Mouse (Mus musculus) MEL-GATA-1-ER (cell line): ENCODE measurements at regions not wholly inside any gene's neighbourhood (a gene's known extent, or its start where the extent isn't known, plus 50 kb on each side); places are given as distances from the start of the nearest gene placed in this dataset.

Experiments used
- DNase-seq: peaks from one replicate; pipeline ENCODE4 v3.0.0-alpha.2; 2012; ENCODE audit warnings: low read depth; ENCODE audit errors: extremely low read depth

DNA sequence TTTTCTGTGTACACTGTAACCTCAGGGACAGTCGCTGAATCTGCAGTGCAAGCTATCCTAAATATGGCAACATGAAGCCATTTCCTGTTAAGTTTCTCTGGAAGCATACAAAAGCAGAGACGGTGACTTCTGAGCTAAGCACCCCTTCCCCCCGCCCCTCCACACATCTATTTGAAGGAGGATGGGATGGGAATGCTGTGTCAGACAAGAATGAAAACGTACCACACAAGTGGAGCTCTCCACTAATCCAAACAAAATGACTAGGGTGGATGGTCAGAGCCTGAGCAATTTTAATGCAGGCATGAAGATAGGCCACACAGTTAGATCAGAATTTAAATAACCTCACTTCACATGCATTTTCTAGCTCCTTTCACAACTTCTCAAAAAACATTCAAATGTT, 936.6 kb downstream of the Gsdmc2 start:
- no peak for DNase-seq

DNA sequence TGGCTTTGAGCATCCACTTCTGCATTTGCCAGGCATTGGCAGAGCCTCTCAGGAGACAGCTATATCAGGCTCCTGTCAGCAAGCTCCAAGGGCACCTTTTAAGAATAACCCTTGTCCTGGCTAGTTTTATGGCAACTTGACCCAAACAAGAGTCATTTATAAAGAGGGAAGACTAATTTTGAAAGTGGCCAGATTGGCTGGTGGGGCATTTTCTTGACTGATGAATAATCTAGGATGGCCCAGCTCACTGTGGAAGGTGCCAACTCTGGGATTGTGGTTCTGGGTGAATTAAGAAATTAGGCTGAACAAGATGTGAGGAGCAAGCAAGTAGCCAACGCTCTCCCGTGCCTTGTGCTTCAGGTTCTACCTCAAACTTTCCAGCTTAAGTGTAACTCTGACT, 937.8 kb downstream of the Gsdmc2 start:
- DNase-seq, result no peak

DNA sequence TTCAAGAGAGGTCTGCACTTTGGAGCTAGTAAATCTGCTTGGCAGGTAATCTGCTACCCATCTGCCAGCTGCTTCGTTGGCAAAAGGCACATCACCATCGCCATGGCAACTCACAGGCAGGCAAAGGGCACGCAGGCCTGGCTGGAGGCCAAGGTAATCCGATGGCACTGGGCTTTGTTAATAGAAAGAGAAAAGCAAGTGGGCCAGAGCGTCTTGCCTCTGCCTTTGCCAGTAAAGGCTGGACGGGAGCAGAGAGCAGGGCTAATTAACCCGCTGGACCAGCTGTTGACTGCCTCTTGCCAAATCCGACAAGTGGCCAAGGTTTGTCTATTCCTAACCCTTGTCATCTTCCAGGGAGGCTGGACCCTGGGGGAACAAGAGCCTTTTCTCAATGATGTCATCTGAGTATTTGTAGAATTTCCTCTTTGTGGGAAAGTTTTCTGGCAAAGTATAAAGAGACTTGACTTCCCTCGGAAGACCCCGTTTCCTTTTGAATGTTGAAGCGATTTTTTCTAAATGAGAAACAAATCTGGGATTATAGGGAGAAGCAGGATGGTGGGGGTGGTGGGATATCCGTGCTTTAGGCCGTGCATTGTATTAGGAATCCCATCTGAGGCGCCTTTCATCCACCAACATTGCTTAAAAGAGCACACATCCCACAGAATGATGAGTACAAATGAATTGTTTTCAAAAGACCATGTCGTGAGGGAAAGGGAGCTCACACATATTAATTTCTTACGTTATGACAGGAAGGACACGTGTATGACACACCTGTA, 941.7 kb downstream of the Gsdmc2 start:
- DNase-seq, result no peak

DNA sequence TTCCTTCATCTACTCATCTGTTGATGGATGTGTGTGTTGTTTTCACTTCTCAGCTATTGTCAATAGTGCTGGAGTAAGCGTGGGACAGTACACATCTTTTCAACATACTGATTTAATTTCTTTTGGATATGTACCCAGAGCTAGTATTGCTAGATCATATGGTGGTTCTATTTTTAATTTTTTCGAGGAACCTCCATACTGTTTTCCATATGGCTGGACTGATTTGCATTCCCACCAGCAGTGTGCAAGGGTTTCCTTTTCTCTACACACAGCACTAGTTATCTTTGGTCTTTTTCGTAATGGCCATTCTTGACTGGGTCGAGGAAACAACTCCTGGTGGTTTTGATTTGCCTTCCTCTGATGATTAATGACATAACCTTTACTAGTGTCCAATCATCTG, 943.0 kb downstream of the Gsdmc2 start:
- DNase-seq, result no peak

DNA sequence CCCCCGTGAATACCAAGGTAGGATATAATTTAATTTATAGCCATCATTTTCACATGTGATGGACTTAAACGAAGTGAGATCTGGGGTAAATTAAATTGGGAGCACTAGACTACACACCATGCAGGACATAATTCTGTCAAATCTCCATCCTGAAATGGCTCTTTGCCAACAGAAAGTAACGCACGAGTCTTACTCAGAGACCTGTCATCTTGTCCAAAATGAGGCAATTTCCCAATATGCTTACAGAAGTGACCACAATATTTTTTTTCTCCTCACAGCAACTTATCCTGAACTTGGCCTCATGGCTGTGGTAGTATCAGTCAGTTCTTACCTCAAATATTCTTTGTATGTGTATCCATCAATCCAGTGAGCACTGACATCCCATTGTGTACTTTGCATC, 955.2 kb downstream of the Gsdmc2 start:
- DNase-seq, result no peak

DNA sequence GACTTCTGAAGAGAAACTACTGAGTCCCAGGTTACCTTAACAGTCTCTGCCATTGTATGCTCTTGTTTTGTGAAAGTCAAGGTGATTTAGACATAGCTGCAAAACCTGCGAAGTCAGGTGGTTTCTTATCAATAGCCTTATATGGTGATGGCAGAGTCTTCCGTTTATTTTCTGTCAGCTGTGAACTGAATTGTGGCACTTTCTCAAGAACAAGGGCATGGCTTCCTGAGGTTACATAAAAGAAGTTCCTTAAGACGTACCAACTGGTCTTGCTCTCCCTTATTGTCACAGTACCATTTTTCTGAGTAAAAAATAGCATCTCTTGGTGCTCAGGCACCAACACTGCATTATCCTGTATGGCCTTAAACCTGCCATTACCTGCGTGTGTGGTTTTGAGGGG, 959.6 kb downstream of the Gsdmc2 start:
- DNase-seq, result no peak

DNA sequence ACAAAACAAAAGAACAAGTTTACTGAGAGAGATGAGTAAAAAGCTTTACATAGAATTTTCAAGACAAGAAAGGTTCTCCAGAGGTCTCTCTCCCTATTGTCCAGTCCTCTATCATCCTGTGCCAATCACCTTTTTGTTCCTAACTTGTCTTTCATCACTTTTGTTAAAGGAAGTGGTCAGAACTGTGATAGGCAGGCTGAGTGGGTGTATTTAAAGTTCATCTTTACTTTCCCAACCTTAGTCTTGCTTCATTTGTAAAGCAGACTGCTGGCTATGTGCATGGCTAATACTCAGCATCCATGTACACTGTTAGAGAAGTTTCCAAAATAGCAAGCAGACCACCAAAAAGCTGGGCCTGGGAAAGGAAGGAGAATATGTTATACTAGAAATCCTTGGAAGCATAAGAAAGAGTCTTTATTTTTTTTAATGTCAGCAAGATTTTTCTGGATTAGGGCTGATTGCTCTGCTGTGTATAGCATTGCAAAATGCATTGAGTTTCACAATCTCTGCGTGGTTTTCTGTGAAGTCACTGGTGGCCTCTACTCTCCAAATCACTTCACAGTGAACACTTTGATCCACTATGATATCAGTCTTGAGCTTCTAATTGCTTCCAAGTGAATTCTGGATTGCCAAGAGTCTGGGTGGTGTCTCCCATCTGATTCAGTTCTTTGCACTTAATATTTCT, 973.8 kb downstream of the Gsdmc2 start:
- no peak for DNase-seq

DNA sequence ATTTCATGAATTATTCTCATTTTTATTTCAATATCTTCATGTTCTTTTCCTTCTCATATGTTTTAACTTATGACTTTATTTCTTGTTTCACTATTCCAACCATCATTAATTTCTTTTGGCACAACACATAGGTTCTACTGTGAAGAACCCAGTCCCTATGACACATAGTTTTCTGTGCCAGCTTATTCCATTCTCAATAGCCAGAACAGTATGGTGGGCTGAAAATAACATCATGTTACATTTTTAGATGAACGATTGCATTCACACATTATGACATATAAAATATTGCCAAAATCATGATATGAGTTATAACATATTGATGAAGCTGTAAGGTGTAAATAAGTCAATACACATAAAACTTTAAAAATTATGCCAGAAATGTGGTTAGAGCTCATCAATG, 982.4 kb downstream of the Gsdmc2 start:
- DNase-seq, result no peak

DNA sequence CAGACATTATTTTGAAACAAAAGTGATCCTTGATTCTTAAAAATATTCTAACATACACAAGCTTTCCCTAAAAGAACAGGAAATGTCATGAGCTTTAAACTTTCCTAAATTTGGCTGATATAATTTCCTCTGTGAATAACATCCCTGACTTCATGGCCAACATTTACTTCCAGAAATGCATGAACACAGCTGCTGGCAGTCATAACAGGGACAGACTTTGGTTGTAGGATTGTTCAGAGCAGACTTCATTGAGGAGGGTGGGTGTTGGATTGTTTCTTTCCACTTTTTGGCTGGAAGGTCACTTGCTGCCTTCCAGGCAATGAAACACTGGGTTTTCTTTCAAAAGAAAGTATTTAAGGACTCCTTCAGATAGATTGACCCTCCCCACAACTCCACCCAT, 983.6 kb downstream of the Gsdmc2 start:
- DNase-seq, result no peak

DNA sequence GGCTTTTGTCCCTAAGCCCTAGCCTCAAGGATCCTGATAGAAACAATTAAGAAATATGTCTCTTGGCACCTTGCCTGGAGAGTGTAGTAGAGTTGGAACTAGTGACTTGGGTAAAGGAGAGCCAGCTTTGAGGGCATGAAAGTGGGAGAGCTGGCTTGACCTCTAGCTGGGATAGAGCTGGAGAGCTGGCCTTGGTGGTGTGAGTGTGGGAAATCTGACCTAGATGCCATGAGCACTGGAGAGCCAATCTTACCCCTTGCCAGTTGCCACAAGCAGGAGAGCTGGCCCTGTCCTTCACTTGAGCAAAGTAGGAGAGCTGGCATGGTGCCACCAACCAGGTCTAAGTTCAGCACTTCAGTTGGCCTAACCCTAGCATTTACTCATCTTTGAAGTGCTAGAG, 995.7 kb downstream of the Gsdmc2 start:
- DNase-seq, result no peak

DNA sequence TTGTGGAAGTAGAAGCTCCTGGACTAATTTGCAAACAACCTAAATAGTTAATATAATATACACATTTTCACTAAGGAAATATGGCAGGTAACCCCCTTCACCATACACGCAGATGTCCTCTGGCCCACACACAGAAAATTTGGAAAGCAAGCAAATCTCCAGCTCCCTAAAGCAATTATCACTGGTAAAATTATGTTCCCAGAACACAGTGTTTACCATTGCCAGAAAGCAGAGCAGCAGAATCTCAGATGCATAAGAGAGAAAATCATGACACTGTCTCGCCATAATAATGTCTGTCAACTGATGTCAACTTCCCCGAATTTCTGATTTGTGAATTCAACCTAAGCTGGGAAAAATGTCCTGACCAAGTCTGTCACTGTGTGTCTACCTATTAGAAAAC, 999.1 kb downstream of the Gsdmc2 start:
- DNase-seq, result no peak

DNA sequence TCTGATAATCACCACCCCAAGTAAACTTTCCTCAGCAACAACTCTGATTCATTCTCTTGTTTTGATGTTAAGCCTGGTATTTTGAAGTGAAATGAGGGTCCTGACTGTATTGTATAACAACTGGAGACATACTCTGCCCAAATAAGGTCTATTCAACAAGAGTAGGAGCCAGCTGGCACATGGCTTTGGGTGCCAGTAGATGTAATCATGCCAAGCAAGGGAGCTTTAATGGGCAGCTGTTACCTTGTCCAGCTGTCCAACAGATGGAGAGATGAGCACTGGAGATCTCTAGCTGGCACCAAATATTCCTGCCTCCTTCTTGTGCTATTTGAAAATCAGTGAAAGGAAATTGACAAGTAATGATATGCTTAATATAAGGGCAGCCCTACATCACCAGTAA, 1019.4 kb downstream of the Gsdmc2 start:
- no peak for DNase-seq

DNA sequence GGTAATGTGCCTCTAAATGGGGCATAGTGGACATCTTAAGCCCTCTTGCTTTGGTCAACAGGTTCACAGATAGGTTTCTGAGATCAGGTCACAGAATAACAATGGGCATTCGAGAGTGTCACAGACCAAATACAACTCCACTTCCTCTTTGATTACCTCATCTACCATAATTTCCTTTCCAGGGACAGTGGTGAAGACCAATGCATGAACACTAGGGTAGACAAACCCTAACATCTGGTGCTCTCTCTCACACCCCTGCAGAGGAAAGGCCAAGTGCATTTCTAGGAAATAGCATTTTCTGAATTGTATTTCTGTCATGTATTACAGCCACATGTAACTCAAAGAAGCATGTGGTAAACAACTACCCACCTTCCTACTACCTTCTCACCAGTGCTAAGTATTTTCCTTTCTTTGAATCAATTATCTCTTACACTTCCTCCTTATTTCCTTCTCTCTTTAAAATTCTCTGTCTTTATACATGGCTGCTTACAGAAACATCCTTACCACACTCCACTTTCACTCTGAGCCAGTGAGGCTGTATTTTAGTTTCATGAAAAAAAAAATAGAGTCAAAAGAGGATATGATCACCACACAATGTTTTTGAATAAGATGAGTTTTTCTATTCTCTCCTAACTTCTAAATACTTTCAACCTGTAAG, 1021.0 kb downstream of the Gsdmc2 start:
- no peak for DNase-seq

DNA sequence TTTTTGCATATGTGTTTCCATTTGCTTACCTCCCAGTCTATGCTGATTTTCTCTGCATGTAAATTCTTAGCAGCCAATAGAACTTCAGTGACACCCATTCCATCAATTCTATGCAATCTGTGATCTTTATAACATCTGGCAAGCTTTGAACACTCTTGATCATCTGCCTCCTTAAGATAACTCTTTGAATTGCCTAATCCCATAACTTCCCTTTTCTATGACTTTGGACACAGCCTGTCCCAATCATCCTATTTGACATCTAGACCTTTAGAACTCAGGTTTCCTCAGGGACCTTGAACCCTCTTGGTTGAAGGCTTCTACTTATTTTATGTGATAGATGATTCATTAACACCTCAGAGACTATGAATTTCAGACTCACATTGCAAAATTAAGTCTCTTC, 1022.7 kb downstream of the Gsdmc2 start:
- DNase-seq, result no peak

DNA sequence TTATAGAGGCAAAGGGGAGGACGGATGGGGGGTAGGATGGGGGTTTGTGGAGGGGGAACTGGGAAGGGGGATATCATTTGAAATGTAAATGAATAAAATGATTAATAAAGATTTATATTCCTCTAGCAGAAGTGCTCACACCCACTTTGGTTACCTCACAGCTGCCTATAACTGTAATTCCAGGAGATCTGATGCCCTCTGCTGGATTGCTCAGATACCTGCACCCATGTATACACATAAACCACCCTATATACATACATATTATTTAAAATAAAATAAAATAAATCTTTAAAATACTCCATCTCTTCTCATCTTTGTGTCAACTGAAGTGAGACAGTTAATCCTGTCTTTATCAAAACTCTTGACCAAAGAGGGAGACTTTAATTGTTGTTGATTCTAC, 1031.9 kb downstream of the Gsdmc2 start:
- peak; percentile 54 for DNase-seq

DNA sequence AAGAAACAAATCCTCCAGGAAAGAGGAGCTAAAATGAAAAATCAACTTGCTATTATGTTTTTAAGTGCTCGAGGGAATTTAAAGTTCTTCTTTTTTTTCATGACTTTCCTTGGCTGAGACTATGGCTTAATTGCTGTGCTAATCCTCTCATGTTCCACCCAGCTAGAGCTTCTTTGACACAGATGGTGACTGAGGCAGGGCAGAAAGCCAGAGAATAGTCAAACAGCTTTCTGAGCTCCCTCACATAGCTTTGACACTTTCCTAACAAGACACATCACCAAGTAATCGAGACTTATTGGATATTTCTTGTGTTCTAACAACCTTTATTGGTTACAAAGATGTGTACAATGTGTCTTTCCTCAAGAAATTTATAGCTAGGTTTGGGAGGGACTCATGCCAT, 1033.0 kb downstream of the Gsdmc2 start:
- no peak for DNase-seq

DNA sequence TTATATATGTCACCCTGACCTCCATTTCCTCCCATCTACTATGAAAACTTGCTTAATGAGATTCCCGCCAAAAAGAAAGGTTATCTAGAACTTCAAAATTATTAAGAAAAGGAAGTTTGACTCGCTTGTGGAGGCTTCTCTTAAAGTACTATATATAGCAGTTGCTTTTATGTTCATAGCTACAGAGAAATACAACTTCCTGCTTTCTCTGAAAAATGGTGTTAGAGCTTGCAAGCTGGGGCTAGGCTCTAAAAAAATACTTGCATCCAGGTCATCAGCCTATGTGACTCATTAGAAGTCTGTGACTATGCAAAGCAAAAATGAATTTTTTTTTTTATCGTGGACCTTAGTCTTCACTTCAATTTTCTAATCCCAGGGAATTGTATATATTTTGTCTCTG, 1035.7 kb downstream of the Gsdmc2 start:
- peak; percentile 65 for DNase-seq

DNA sequence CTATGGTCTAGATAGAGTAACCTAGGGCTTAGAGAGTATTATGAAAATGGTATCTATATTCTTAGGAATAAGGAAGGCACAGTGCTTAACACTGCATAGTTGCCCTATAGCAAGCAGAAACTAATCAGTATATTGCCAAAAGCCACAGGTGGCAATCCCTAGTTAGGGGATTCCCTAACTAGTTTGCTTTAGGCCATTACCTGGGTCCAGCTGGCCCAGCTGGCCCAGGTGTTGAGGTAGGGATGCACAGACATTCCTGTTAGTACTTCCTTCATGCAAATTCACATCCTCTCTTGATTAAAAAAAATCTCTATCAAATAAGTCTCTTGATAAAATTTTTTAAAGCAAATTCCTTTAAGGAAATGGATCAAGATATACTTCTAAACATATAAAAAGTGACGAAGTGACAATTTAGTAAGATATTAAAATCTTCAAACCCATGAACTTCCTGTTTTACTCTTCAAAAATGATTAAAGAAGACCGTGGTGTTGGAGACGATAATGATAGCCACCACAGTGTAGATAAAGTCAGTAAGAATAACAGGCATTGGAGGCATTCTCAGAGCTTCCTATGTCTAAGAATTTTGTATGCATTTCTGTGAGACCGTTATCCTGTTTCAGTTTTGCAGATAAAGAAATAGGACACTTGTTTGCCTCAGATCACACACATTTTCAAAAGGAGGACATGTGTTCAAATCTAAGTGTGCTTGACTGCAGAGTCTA, 1036.7 kb downstream of the Gsdmc2 start:
- peak; percentile 49 for DNase-seq

DNA sequence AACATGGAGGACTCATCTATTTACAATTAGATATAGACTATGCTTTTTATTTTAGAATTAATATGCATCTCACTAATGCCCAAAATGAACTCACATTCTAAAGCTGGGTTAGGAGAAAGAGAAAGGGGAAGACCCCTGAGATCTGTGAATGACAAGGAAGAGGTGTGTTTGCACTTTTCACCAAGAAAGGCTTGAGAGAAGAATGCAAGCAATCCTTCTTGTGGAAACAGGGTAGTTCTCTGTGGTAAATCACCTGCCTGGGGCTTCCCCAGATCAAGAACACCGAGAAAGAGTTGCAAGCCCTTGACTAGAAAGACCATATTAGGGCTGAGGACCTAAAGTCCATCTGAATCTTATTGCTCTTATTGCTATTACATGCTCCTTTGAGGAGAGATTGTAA, 1037.6 kb downstream of the Gsdmc2 start:
- no peak for DNase-seq

DNA sequence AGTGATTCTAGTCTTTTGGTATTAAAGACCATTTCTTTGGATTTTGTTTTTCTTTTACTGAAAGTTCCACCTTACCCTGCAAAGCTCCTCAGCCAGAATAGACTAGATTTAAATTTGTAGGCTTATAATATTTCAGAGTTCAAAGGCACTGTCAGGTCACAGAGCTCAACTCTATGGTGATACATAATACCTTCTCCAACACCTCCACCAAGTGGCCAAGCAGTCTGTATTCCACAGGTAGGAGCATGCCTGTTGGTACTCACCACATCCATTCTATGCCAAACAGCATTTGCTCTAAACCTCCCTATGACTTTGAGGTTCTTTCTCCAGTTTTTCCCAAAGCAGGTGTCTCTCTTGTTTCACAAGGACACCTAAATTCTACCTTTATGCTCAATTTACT, 1042.2 kb downstream of the Gsdmc2 start:
- DNase-seq, result no peak

DNA sequence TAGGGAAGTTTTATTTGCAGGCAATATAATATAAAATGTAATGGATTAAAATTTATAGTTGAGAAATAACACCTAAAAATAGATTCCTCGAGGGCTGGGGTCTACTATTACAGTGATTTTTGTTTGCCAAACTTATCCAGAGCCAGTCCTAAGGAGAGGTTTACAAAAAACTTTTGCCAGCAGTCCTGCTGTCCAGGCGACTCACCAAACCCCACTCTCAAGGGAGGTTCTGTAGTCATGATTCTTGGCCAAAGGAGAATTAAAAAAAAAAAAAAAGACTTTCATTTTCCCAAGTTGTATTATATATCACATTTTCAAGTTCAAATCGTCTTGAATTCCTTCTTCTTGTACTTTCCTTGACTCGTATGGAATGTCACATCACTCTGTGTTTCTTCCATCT, 1046.2 kb downstream of the Gsdmc2 start:
- no peak for DNase-seq

DNA sequence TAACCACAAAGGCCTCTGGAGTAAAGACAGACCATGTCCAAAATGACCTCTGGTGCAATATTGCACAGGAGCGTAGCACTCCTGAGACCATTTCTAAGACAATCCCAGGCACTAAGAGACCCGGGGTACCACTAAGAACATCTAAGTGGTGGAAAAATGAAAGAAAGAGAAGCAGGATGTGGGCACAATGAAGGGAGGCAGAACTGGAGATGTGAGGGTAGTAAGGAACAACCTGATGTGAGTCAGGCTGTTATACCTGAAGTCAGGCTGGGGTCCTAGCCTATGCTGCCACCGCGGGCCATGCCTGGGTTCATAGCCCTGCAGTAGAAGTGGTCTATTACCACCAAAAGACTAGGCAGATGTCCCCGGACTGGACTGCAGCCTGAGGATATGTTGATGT, 1051.4 kb downstream of the Gsdmc2 start:
- no peak for DNase-seq
